Mouse (Mus musculus) CH12F3 (cell line): Measurements from ENCODE around the gene Bach2.

Experiments
- in situ Hi-C: fragments of 300-500 bp; cut with MboI; formaldehyde crosslinking; loops from 2 replicates; pipeline ENCODE4 v1.14.3; 2020; ENCODE audit warnings: low sequenced_read_pairs

The Bach2 gene

GRCm38 (mm10) chr4:32351236-32351635 lies 112.6 kb downstream of the Bach2 start:
- in situ Hi-C loops, result no loop called here

GRCm38 (mm10) chr4:32351661-32352246 lies 113.2 kb downstream of the Bach2 start:
- in situ Hi-C loops, result no loop called here

DNA sequence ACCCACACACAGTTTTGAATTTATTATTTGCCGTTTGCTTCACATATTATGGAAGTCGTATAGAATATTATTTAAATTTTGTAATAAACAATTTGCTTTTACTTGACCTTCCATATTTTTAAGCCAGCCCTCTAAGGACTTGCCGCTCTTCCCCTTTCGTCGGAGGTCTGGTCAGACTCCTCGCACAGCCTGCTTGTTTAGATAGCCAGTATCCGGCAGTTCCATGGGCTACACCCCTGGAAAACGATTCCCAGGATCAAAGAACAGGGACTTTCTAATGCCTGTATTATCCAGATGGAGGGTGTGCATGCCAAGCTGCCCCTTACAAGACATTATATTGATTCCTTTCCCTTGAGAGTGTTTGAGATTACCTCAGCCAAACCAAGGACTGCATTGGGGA lies 113.8 kb downstream of the Bach2 start:
- in situ Hi-C loops, result no loop called here

- in situ Hi-C loops, result no loop called here
These were observed 114.2 kb downstream of the Bach2 start for GRCm38 (mm10) chr4:32352842-32353241.

DNA sequence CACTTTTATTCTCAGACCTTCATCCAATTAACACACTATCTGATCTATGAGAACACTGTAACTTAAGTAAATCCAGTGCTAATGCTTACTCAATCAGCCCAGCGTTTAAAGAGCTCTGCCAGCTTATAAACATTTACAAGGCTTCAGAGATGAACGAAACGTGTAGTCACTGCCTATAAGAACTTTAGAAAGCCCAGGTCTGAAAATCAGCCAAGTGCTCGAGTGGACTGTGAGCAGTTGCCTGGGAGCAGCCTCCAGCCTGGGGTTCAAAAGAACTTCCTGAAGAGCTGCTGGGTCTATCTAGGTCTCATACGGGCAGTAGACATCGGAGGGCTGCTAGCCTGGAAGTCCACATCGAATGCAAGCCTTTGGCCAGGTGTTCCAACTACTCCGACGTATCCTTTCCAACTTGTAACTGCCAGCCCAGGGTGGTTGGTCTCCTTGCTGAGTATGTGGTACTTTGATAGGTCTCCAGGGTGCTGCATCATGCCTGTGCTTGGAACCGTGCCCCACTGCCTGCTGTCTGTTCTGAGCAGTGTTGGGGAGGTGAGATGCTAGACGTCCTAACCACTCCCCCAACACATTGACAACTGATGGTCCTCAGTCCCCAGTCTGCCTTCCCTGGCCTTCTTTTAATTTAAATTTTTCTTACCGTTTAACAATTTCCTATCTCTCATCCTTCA lies 117.5 kb downstream of the Bach2 start:
- in situ Hi-C loops, result no loop called here

DNA sequence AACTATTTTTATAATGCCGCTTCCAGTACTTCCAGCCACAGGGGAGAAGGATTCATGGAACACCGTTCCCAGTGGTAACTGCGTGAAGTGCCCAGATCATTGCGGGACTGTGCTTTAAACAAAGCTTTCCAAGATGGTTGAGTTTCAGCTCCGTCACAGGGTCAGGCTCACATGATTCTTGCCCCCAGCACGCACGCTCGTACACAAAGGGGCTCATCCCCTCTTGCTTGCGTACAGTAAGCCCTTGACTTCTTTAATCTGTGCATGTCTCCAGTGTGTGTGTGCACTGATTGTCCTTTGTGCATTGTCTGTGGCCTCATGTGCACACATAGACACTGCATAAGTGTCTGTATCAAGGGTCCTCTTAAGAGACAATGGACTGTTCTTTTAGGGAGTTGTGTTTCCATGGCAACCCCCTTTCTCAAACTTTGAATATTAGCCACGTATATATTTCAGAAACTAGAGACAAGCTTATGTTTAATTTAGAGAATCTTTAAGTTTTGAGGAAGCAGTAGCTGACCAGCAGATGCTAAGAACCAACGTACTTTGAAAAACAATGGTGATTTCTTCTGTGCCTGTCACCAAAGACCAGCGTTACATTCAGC lies 119.5 kb downstream of the Bach2 start:
- in situ Hi-C loops, result no loop called here

DNA sequence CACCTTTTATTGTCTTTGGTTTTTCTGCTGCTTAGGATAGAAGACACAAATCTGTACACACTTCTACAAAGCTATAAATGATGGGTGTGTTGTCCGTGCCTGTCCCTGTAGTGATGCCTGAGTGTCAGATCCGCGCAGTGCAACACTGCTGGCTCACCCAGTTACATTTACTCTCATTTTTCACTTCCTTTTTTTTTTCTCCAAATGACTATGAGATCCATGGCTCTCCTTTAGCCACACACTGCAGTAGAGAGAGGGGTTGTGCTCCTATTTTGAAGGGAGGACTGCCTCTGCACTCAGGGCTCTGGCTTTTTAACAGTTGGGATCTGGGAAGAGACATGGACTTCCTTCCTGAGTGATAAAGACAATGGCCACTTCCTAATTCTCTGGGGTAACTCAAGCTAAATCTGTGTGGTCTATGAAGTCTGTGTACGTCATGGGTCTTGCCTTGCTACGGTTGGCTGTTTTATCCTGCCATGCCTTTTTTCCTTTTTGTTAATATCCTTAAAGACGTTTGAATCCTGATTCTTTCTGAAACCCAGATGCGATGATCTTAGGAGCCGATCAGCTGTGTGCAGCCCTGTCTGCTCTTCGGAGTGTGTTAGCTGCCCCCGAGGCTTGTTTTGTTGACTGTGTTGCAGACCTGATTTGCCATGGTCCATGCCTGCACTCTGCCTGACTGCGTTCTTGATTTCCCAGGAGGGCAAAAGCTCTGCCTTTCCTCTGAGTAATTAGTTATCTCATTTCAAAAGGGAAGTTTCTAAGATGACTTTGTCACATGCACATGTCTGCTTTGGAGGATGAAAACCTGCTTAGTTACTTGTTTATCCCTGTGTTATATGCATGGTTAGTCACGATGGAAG lies 120.2 kb downstream of the Bach2 start:
- in situ Hi-C loops, result no loop called here

DNA sequence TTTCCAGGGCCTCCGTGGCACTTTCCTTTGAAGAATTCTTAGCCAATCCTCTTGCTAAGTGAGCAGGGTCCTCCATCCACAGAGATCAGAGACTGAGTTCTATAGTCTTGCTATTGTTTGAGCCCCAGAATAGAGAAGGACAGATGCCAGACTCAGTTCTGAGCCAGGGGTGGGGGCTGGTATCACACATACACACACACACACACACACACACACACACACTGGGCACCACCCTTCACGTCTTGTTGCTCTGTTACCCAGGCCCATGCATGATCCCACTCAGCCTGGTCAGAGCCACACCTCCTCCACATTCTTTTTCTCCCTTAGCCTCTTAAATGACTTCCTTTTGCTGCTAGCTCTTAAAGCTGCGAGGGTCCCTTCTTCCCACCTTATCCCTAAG lies 121.0 kb downstream of the Bach2 start:
- in situ Hi-C loops, result no loop called here

- in situ Hi-C loops, result no loop called here
These were observed 121.9 kb downstream of the Bach2 start for GRCm38 (mm10) chr4:32360496-32360895.

GRCm38 (mm10) chr4:32363488-32363984 lies 124.9 kb downstream of the Bach2 start:
- in situ Hi-C loops, result no loop called here

GRCm38 (mm10) chr4:32365144-32365907 lies 126.7 kb downstream of the Bach2 start:
- in situ Hi-C loops, result no loop called here

GRCm38 (mm10) chr4:32366176-32366575 lies 127.6 kb downstream of the Bach2 start:
- in situ Hi-C loops, result no loop called here

DNA sequence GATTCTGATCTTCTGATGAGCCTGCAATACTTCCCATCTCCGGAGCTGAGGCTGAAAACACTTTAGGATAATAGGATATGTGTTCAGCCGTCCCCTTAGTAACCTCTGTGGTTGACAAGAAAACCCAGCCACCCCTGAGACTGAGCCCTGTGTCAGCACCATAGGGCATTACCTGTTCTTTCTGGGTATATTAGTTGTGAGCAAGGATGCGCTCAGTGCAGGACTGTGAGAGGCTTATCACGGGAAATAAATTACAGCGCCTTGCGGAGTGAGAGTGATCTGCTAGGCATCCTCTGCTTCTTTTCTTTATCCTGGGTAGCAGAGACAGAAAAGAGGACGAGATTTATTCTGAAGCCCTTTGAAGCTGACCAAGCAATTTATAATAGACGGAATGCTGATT lies 129.7 kb downstream of the Bach2 start:
- in situ Hi-C loops, result no loop called here

DNA sequence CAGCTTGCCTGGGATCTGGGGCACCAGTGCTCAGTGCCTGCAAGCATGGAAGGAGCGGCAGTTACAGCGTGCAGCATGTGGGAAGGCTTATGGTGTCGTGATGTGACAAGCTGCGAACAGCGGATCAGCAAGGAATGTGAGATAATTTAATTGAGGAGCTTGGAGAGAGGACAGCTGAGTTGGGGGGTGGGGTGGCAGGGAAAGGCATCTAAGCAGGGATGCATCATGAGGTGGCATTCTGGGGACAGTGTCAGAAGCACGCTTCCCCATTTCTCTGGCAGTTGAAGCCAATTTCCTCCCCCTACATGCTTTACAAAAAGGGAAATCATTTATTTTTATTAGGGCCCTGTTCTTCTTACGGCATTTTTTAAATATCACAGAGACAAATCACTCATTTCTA lies 134.5 kb downstream of the Bach2 start:
- in situ Hi-C loops, result no loop called here

DNA sequence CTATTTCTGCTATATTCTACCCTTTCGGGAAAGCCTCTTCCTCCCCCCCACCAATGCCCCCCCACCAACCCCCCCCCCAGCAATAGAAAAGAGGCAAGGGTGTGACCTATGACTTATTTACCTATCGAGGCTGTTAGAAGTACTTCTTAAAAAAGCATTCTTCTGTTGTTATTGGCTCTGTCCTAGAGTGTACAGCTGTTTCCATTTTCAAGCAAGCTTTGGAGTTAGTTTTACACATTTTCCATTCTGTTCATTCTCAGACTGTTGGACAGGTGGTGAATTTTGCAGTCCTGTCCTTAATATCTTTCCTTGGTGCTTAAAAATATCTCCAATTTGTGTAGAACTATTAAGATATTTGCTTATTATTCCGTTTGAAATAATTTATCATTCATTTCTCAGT lies 134.9 kb downstream of the Bach2 start:
- in situ Hi-C loops, result no loop called here

DNA sequence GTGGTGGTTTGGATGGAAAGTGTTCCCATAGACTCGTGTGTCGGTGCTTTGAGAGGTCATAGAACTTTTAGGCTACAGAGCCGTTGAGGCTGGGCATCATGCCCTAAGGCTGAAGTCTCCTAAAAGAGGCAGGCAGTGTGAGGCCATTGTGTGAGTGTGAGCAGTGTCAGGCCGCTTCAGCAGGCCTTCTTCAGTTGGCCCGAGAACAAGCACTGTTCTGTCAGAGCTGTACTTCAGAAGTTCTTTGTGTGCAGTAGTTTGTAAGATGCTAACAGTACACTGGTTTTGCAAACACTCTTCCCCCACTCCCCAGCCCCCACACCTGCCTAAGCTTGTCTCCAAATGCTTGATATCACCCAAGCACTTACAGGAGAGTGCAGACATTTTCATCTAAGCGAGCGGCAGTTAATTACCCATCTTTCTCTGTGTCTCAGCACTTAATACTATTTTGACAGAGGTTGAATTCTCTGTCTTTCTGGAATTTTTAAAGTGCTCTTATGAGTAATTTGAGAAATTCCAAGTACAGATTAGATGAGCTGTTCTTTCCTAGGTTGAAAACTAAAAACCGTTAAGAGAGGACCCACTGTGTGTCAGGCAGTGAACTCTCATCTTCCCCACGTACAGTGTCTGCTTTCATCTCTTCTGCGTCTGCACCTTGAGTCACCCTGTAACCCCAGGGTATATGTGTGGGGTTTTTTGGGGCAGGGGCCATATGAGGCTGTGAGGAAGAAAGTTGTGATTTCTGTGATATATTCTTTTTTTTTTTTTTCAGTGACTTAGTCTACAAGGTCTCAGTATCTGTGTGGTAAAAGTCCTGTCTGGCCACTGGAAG lies 136.4 kb downstream of the Bach2 start:
- in situ Hi-C loops, result no loop called here

DNA sequence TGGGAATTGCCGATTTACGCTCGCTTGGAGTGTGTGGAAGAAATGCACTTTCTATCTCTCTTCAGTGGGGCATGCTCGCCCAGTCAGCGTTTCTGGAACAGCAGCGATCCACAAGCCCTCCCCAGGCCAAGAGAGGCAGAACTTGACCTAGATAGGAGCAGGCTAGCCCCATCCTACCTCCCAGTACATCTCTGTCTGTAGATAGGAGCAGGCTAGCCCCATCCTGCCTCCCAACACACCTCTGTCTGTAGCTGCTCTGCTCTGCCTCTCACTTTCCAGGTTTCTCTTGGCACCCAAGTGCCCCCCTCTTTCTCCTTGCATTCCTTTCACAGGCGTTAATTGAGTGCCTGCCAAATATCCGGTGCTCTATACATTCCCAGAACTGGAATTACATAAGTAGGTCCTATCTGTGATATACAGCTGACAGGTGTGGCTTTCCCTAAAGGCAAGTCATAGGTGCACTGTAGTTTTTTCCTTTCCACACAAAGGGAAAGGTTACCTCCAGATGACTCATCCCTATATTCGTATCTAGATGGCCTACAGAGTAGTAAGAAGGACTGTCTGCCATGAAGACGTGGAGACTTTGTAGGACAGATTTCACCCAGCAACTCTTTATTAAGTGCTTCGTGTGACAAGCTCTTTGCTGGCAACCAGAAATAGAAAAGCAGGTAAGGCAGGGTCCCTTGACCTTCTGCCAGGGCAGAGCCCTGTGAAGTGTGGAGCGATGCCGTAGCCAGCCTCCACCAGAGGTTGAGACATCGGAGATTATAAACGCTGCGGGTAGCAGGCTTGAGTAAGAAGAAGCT lies 137.3 kb downstream of the Bach2 start:
- in situ Hi-C loops, result no loop called here

DNA sequence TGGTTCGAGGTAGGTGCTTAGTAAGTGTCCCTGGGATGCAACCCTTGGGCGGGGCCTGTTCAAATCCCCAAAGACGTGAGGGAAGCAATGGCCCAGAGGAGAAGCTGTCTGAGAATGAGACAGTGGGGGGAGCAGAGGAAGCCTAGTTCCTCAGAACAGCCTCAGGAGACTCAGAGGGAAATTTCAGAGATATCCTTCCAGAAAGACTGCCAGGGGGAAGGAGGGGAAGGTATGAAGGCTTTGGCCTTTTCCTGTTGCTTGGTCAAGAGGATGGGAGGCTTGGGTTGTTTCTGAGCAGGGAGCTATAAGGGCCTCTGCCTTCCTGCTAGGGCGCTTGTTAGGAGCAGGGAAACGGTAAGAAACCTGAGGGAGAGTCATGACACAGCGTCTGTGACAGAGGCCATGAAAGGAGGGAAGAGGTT lies 137.9 kb downstream of the Bach2 start:
- in situ Hi-C loops, result no loop called here

- in situ Hi-C loops, result no loop called here
These were observed 140.5 kb downstream of the Bach2 start for GRCm38 (mm10) chr4:32379140-32379539.
